Mouse (Mus musculus): ENCODE data around the gene Coq6. TPM values are rescaled to one million over a fixed set of nuclear protein-coding genes. Genes with fewer than 3 reads are reported as not detected.

The Coq6 gene
- polyA plus RNA-seq, 1 experiment from 2014 or later: 49.2 TPM

Other genes with a start within 250 kb of the Coq6 start
- 4.2 and 4.8 TPM in 2 replicates for gene Dnal1, start 247.3 kb upstream of the Coq6 start, polyA plus RNA-seq (2016; fragmentation: Nextera tagmentation; extraction: Ambion mirVana)
- gene Pnma1, start 213.2 kb upstream of the Coq6 start, polyA plus RNA-seq (2016; fragmentation: Nextera tagmentation; extraction: Ambion mirVana): 1.3 and 1.8 TPM in 2 replicates
- gene Elmsan1, start 142.8 kb upstream of the Coq6 start, polyA plus RNA-seq (2016; fragmentation: Nextera tagmentation; extraction: Ambion mirVana): 7.0 and 8.7 TPM in 2 replicates
- 17.7 and 18.2 TPM in 2 replicates for gene Ptgr2, start 76.4 kb upstream of the Coq6 start, polyA plus RNA-seq (2016; fragmentation: Nextera tagmentation; extraction: Ambion mirVana)
- gene Zfp410, start 44.8 kb upstream of the Coq6 start, polyA plus RNA-seq (2016; fragmentation: Nextera tagmentation; extraction: Ambion mirVana): 119 and 120 TPM in 2 replicates
- 4.7 and 5.6 TPM in 2 replicates for gene Fam161b, start 176 bp downstream of the Coq6 start, polyA plus RNA-seq (2016; fragmentation: Nextera tagmentation; extraction: Ambion mirVana)
- 9.9 and 10.3 TPM in 2 replicates for gene Entpd5, start 47.4 kb downstream of the Coq6 start, polyA plus RNA-seq (2016; fragmentation: Nextera tagmentation; extraction: Ambion mirVana)
- 0.92 and 0.98 TPM in 2 replicates for gene Bbof1, start 47.4 kb downstream of the Coq6 start, polyA plus RNA-seq (2016; fragmentation: Nextera tagmentation; extraction: Ambion mirVana)
- 23.9 and 25.6 TPM in 2 replicates for gene Rnf113a2, start 55.5 kb downstream of the Coq6 start, polyA plus RNA-seq (2016; fragmentation: Nextera tagmentation; extraction: Ambion mirVana)
- gene Aldh6a1, start 89.3 kb downstream of the Coq6 start, polyA plus RNA-seq (2016; fragmentation: Nextera tagmentation; extraction: Ambion mirVana): 15.0 and 16.2 TPM in 2 replicates
- 31.1 and 33.5 TPM in 2 replicates for gene Lin52, start 89.8 kb downstream of the Coq6 start, polyA plus RNA-seq (2016; fragmentation: Nextera tagmentation; extraction: Ambion mirVana)
- gene Vsx2, start 208.1 kb downstream of the Coq6 start, polyA plus RNA-seq (2016; fragmentation: Nextera tagmentation; extraction: Ambion mirVana): 1.2 and 2.2 TPM in 2 replicates

Data from forebrain, embryonic 10.5 days (tissue).